10 mouse cellular contexts compared by ENCODE assay signal in the genomic region with DNA sequence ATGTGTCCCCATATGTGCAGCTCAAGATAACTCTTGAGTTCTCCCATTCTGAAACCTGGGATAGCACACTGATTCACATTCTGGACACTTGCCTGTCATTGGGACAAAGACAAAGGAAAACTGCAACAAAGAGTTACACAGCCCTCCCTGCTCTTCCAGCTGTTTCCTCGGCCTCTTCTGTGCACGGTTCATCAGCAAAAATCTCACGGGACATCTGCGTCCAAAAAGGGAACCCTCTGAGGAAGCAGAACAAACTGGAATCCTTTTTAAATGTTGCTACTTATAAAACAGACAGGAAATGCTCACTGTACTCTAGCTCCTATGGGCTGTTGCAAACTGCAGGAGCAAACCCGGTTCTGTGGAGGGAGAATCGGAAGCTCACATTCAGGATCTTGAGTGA. TPM values are rescaled to one million over a fixed set of nuclear protein-coding genes. Genes with fewer than 3 reads are reported as not detected.
DNase-seq lines count a peak whose midpoint lies in the region; ATAC-seq lines count a peak whose summit lies in the region.
"Had no signal": no experiment of that assay in that cellular context is flagged by ENCODE, and none has a peak within 500 bp of the region (broad histone marks: within the 10 kb centered on the region; RNA-seq: fewer than 3 reads in every experiment).

No protein-coding gene starts in this region.

- WGBS in intestine, embryonic 16.5 days, result 56% methylated on average over 6 of the region's 6 CpGs
- WGBS in intestine, embryonic 15.5 days, result 58% methylated on average over 6 of the region's 6 CpGs
- WGBS in midbrain, embryonic 12.5 days, result 29% methylated on average over 6 of the region's 6 CpGs
- WGBS in midbrain, embryonic 16.5 days, result 26% methylated on average over 6 of the region's 6 CpGs
- WGBS in embryonic facial prominence, embryonic 10.5 days, result 49% methylated on average over 6 of the region's 6 CpGs

- H3K4me1 ChIP-seq in intestine, embryonic 16.5 days (ENCODE audit: control insufficient read depth, insufficient read depth, low read length), result no peaks in the 10 kb centered on the region
- H3K4me1 ChIP-seq in intestine, embryonic 15.5 days (replicated peaks), result no peaks in the 10 kb centered on the region
- peaks cover 24% of the 10 kb centered on the region for H3K4me1 ChIP-seq in midbrain, embryonic 12.5 days
- H3K4me1 ChIP-seq in midbrain, embryonic 16.5 days (ENCODE audit: control insufficient read depth, insufficient read depth, low read length), result no peaks in the 10 kb centered on the region; the same call in 1 of the 2 replicates
- peaks cover 7% of the 10 kb centered on the region; the same call in 1 of the 2 replicates for H3K4me1 ChIP-seq in embryonic facial prominence, embryonic 10.5 days

- ATAC-seq in intestine, embryonic 16.5 days, result no peak
- no peak for ATAC-seq in intestine, embryonic 15.5 days
- no peak for ATAC-seq in midbrain, embryonic 12.5 days (ENCODE audit: low FRiP score, low read depth)
- ATAC-seq in midbrain, embryonic 16.5 days, result no peak
- peak; percentile 71 to 91 for ATAC-seq in hematopoietic stem cell, adult 5-6 weeks (replicated peaks in 1 of 2; ENCODE audit: insufficient read depth in 1 of 2, low FRiP score in 2 of 2, low TSS enrichment in 1 of 2, low read depth in 1 of 2, poor library complexity in 2 of 2, severe bottlenecking in 2 of 2)

- H3K4me2 ChIP-seq in intestine, embryonic 16.5 days (ENCODE audit: low read depth, low read length), result no peak overlapping the region
- H3K4me2 ChIP-seq in intestine, embryonic 15.5 days (replicated peaks), result no peak overlapping the region
- no peak overlapping the region for H3K4me2 ChIP-seq in midbrain, embryonic 12.5 days (replicated peaks)
- no peak overlapping the region for H3K4me2 ChIP-seq in midbrain, embryonic 16.5 days (ENCODE audit: low read length)
- H3K4me2 ChIP-seq: lung, embryonic 14.5 days had no signal

- H3K27me3 ChIP-seq in intestine, embryonic 16.5 days (replicated peaks; ENCODE audit: control insufficient read depth, insufficient read depth, low read length), result no peaks in the 10 kb centered on the region
- no peaks in the 10 kb centered on the region for H3K27me3 ChIP-seq in intestine, embryonic 15.5 days (replicated peaks)
- H3K27me3 ChIP-seq in midbrain, embryonic 12.5 days, result 0 out of 2 replicates have a peak, but pooled peaks cover 6% of the 10 kb centered on the region
- no peaks in the 10 kb centered on the region for H3K27me3 ChIP-seq in midbrain, embryonic 16.5 days (ENCODE audit: control insufficient read depth, insufficient read depth, low read depth, low read length)
- H3K27me3 ChIP-seq in embryonic facial prominence, embryonic 10.5 days (replicated peaks; ENCODE audit: low read depth, poor library complexity, severe bottlenecking), result 0 out of 2 replicates have a peak, but pooled peaks cover 11% of the 10 kb centered on the region

- no peak for DNase-seq in embryonic facial prominence, embryonic 10.5 days (ENCODE audit: low spot score)
- DNase-seq in right cerebral cortex, postnatal 36 days (ENCODE audit: low spot score in 2 of 2), result no peak
- DNase-seq in urinary bladder, postnatal 36 days (ENCODE audit: low spot score in 2 of 2), result no peak
- DNase-seq: adrenal gland, adult 2 months; lung, embryonic 14.5 days had no signal

- H3K9ac ChIP-seq in intestine, embryonic 16.5 days (ENCODE audit: low read depth, low read length), result no peak overlapping the region
- H3K9ac ChIP-seq in intestine, embryonic 15.5 days, result no peak overlapping the region
- no peak overlapping the region for H3K9ac ChIP-seq in midbrain, embryonic 12.5 days (replicated peaks)
- no peak overlapping the region for H3K9ac ChIP-seq in midbrain, embryonic 16.5 days (ENCODE audit: low read depth, low read length)
- H3K9ac ChIP-seq: lung, embryonic 14.5 days had no signal

- no peaks in the 10 kb centered on the region for H3K36me3 ChIP-seq in intestine, embryonic 16.5 days (ENCODE audit: control insufficient read depth, insufficient read depth, low read length)
- no peaks in the 10 kb centered on the region for H3K36me3 ChIP-seq in intestine, embryonic 15.5 days
- no peaks in the 10 kb centered on the region for H3K36me3 ChIP-seq in midbrain, embryonic 12.5 days
- no peaks in the 10 kb centered on the region for H3K36me3 ChIP-seq in midbrain, embryonic 16.5 days (ENCODE audit: control insufficient read depth, insufficient read depth, low read length)
- no peaks in the 10 kb centered on the region for H3K36me3 ChIP-seq in embryonic facial prominence, embryonic 10.5 days (replicated peaks)

- H3K9me3 ChIP-seq in intestine, embryonic 16.5 days (ENCODE audit: control insufficient read depth, low read length), result no peaks in the 10 kb centered on the region
- no peaks in the 10 kb centered on the region for H3K9me3 ChIP-seq in intestine, embryonic 15.5 days
- H3K9me3 ChIP-seq in midbrain, embryonic 12.5 days, result no peaks in the 10 kb centered on the region
- no peaks in the 10 kb centered on the region for H3K9me3 ChIP-seq in midbrain, embryonic 16.5 days (replicated peaks; ENCODE audit: control insufficient read depth, low read length, poor library complexity, severe bottlenecking)
- no peaks in the 10 kb centered on the region for H3K9me3 ChIP-seq in embryonic facial prominence, embryonic 10.5 days

- 0 out of 2 replicates have a peak overlapping the region, but pooled peaks have one; percentile 8 for H3K27ac ChIP-seq in intestine, embryonic 16.5 days (ENCODE audit: low read length)
- no peak overlapping the region for H3K27ac ChIP-seq in intestine, embryonic 15.5 days
- peak overlapping the region; percentile 58 for H3K27ac ChIP-seq in midbrain, embryonic 12.5 days (replicated peaks)
- H3K27ac ChIP-seq in midbrain, embryonic 16.5 days (ENCODE audit: low read length), result no peak overlapping the region
- peak overlapping the region; percentile 31; the same call in 1 of the 2 replicates for H3K27ac ChIP-seq in embryonic facial prominence, embryonic 10.5 days (replicated peaks)

- H3K4me3 ChIP-seq in intestine, embryonic 16.5 days (ENCODE audit: low read length), result no peak overlapping the region
- no peak overlapping the region for H3K4me3 ChIP-seq in intestine, embryonic 15.5 days (replicated peaks)
- H3K4me3 ChIP-seq in midbrain, embryonic 12.5 days, result no peak overlapping the region
- no peak overlapping the region for H3K4me3 ChIP-seq in midbrain, embryonic 16.5 days (ENCODE audit: low read depth, low read length)
- H3K4me3 ChIP-seq in embryonic facial prominence, embryonic 10.5 days, result no peak overlapping the region

RNA-seq across cellular contexts. Expression of gene Rtkn2, which starts 13.3 kb away (rescaled TPM):
- 4.1 and 5.0 TPM in 2 replicates for polyA plus RNA-seq in intestine, embryonic 16.5 days (2015; fragmentation: Nextera tagmentation; extraction: Ambion mirVana)
- polyA plus RNA-seq in intestine, embryonic 15.5 days (2015; fragmentation: Nextera tagmentation; extraction: Ambion mirVana), result 5.7 and 6.1 TPM in 2 replicates
- 16.6 and 20.5 TPM in 2 replicates for polyA plus RNA-seq in midbrain, embryonic 12.5 days (2016; fragmentation: Nextera tagmentation; extraction: Ambion mirVana)
- polyA plus RNA-seq in midbrain, embryonic 16.5 days (2015; fragmentation: Nextera tagmentation; extraction: Ambion mirVana), result 3.0 and 3.3 TPM in 2 replicates
- polyA plus RNA-seq in embryonic facial prominence, embryonic 10.5 days (2016; fragmentation: Nextera tagmentation; extraction: Ambion mirVana), result 11.7 and 12.8 TPM in 2 replicates
- total RNA-seq in hematopoietic stem cell, adult 5-6 weeks (2017), result 5.2 and 10.2 TPM in 2 replicates
- polyA plus RNA-seq: adrenal gland, adult 2 months had no signal

RNA-seq across cellular contexts. Expression of gene Zfp365, which starts 53.6 kb away (rescaled TPM):
- 0.70 and 0.71 TPM in 2 replicates for polyA plus RNA-seq in intestine, embryonic 16.5 days (2015; fragmentation: Nextera tagmentation; extraction: Ambion mirVana)
- 0.77 and 1.1 TPM in 2 replicates for polyA plus RNA-seq in intestine, embryonic 15.5 days (2015; fragmentation: Nextera tagmentation; extraction: Ambion mirVana)
- 2.8 and 3.0 TPM in 2 replicates for polyA plus RNA-seq in midbrain, embryonic 12.5 days (2016; fragmentation: Nextera tagmentation; extraction: Ambion mirVana)
- 6.7 and 7.4 TPM in 2 replicates for polyA plus RNA-seq in midbrain, embryonic 16.5 days (2015; fragmentation: Nextera tagmentation; extraction: Ambion mirVana)
- polyA plus RNA-seq in embryonic facial prominence, embryonic 10.5 days (2016; fragmentation: Nextera tagmentation; extraction: Ambion mirVana), result 2.1 and 2.2 TPM in 2 replicates
- 0.19 and 0.20 TPM in 2 replicates for total RNA-seq in hematopoietic stem cell, adult 5-6 weeks (2017)

Comparison
In these comparisons a context has a peak if more than half of its experiments do, and no peak if none do; other contexts are left out.
1. H3K27ac ChIP-seq: peak in intestine, embryonic 16.5 days (single experiment), midbrain, embryonic 12.5 days (single experiment) and embryonic facial prominence, embryonic 10.5 days (single experiment); none in intestine, embryonic 15.5 days (single experiment) and midbrain, embryonic 16.5 days (single experiment).
2. ATAC-seq: peak in hematopoietic stem cell, adult 5-6 weeks (2 of 2); none in intestine, embryonic 16.5 days (single experiment), intestine, embryonic 15.5 days (single experiment), midbrain, embryonic 12.5 days (single experiment) and midbrain, embryonic 16.5 days (single experiment).